Mouse (Mus musculus): Measurements from ENCODE around the gene Arrdc1. TPM values are rescaled to one million over a fixed set of nuclear protein-coding genes. Genes with fewer than 3 reads are reported as not detected.

Arrdc1 gene
- total and polyA plus RNA-seq, 3 experiments: 4.5 to 27.1 (median 5.7) TPM

GRCm38 (mm10) chr2:24927810-24928479 lies 7.1 kb downstream of the Arrdc1 start:
- intact Hi-C loops (cut with DNase I): no loop called here
- H3K79me2 ChIP-seq (replicated peaks; ENCODE audit: control insufficient read depth, insufficient read depth, low read length): no peaks in the 10 kb centered on the region
- peaks cover 8% of the 10 kb centered on the region for H3K4me1 ChIP-seq (ENCODE audit: control insufficient read depth, insufficient read depth, low read length)
- no peak for DNase-seq
- H3K27me3 ChIP-seq (ENCODE audit: control insufficient read depth, insufficient read depth, low read length): no peaks in the 10 kb centered on the region
- no peaks in the 10 kb centered on the region for H3K36me3 ChIP-seq (ENCODE audit: control insufficient read depth, insufficient read depth, low read length)
- TF ChIP-seq CTCF (IDR thresholded peaks at IDR 0.05): no peak
- TF ChIP-seq POLR2A (IDR thresholded peaks at IDR 0.05; ENCODE audit: insufficient read depth, low read depth, low read length): no peak
- no peak for TF ChIP-seq EP300 (IDR thresholded peaks at IDR 0.05; ENCODE audit: insufficient read depth, low read depth, low read length)
- H3K4me3 ChIP-seq: no peak overlapping the region
- 44% methylated on average over 4 of the region's 4 CpGs for WGBS
- 0 out of 2 replicates have a peak overlapping the region, but pooled peaks have one; percentile 5 for H3K27ac ChIP-seq
- H3K9ac ChIP-seq (ENCODE audit: low read depth, low read length): no peak overlapping the region

- 51% methylated on average over 7 of the region's 7 CpGs for WGBS
- Histone ChIP-seq H3K36me3 (ENCODE audit: control insufficient read depth, insufficient read depth, low read length) (no peaks in the 10 kb centered on the region), H3K9ac (ENCODE audit: low read depth, low read length) (no peak overlapping the region), H3K4me3 (no peak overlapping the region), H3K4me1 (ENCODE audit: control insufficient read depth, insufficient read depth, low read length) (peaks cover 8% of the 10 kb centered on the region), H3K79me2 (replicated peaks; ENCODE audit: control insufficient read depth, insufficient read depth, low read length) (no peaks in the 10 kb centered on the region), H3K27me3 (ENCODE audit: control insufficient read depth, insufficient read depth, low read length) (no peaks in the 10 kb centered on the region), H3K27ac (no peak overlapping the region; the same call in 1 of the 2 replicates)
- TF ChIP-seq POLR2A (IDR thresholded peaks at IDR 0.05; ENCODE audit: insufficient read depth, low read depth, low read length): no peak
- peak in 1 of 2 experiments; percentile 23 for DNase-seq
- intact Hi-C loops (cut with DNase I): no loop called here
These were observed 8.1 kb downstream of the Arrdc1 start for GRCm38 (mm10) chr2:24926965-24927358.

DNA sequence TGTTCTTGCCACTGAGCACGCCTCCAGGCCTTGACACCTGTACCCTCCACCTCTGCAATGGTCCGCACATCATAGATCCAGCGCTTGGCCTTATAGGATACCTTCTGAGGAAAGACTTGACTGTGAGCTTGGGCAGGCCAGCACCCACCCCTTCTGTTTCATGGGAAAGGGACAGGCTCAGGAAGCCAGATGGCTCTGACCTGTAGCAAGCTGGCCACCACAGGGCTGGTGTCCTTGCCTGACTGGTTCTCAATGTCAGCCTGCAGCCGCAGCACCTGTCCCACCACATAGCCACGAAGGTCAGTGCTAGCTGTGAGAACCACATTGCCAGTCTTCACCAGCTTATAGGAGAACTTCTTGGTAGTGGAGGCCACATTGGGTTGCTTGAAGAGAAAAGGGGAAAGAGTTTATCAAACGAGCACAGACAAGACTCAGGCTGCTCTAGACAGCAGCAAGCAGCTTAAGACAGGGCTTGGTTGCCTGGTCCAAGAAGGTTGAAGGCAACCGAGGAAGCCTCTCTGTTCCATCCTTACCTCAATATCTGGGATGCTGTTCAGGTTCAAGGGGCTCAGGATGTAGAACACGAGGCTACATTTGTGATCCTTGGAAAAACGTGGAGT lies 8.6 kb downstream of the Arrdc1 start:
- H3K4me1 ChIP-seq (ENCODE audit: control insufficient read depth, insufficient read depth, low read length): peaks cover 8% of the 10 kb centered on the region
- no peak for DNase-seq
- no peak overlapping the region for H3K4me3 ChIP-seq
- H3K27me3 ChIP-seq (ENCODE audit: control insufficient read depth, insufficient read depth, low read length): no peaks in the 10 kb centered on the region
- H3K27ac ChIP-seq: no peak overlapping the region; the same call in 1 of the 2 replicates
- intact Hi-C loops (cut with DNase I): no loop called here
- H3K36me3 ChIP-seq (ENCODE audit: control insufficient read depth, insufficient read depth, low read length): no peaks in the 10 kb centered on the region
- TF ChIP-seq POLR2A (IDR thresholded peaks at IDR 0.05; ENCODE audit: insufficient read depth, low read depth, low read length): no peak
- no peak for TF ChIP-seq EP300 (IDR thresholded peaks at IDR 0.05; ENCODE audit: insufficient read depth, low read depth, low read length)
- TF ChIP-seq CTCF (IDR thresholded peaks at IDR 0.05): no peak
- H3K79me2 ChIP-seq (replicated peaks; ENCODE audit: control insufficient read depth, insufficient read depth, low read length): no peaks in the 10 kb centered on the region
- no peak overlapping the region for H3K9ac ChIP-seq (ENCODE audit: low read depth, low read length)
- 79% methylated on average over 9 of the region's 9 CpGs for whole genome bisulfite sequencing

DNA sequence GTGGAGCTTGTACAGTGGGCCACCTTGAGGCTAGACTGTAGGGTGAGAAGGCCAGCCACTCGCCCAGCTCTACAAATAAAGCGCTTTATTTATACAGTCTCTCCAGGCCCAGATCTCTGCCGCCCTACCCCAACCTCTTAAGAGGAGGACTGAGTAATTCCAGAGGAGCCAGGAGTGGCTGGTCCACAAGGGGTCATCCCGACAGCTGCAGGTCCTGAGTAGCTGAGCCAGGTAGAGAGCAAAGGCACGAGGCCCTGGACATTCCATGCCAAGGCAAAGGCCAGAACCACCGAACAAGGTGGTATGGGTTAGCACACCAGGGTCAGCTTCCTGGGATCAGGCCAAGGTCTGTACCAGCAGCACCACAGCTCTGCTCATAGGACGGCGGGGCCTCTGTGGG lies 9.8 kb downstream of the Arrdc1 start:
- Histone ChIP-seq H3K4me3 (no peak overlapping the region), H3K9ac (ENCODE audit: low read depth, low read length) (no peak overlapping the region), H3K79me2 (replicated peaks; ENCODE audit: control insufficient read depth, insufficient read depth, low read length) (no peaks in the 10 kb centered on the region), H3K27ac (no peak overlapping the region), H3K4me1 (ENCODE audit: control insufficient read depth, insufficient read depth, low read length) (peaks cover 8% of the 10 kb centered on the region), H3K36me3 (ENCODE audit: control insufficient read depth, insufficient read depth, low read length) (no peaks in the 10 kb centered on the region), H3K27me3 (ENCODE audit: control insufficient read depth, insufficient read depth, low read length) (no peaks in the 10 kb centered on the region)
- 91% methylated on average over 8 of the region's 8 CpGs for WGBS
- TF ChIP-seq EP300 (IDR thresholded peaks at IDR 0.05; ENCODE audit: insufficient read depth, low read depth, low read length) (no peak), CTCF (IDR thresholded peaks at IDR 0.05) (no peak), POLR2A (IDR thresholded peaks at IDR 0.05; ENCODE audit: insufficient read depth, low read depth, low read length) (no peak)
- no peak for DNase-seq
- intact Hi-C loops (cut with DNase I): no loop called here

- peak; percentile 65 for TF ChIP-seq CTCF (IDR thresholded peaks at IDR 0.05)
- TF ChIP-seq EP300 (IDR thresholded peaks at IDR 0.05; ENCODE audit: insufficient read depth, low read depth, low read length): no peak
- no peak for DNase-seq
- no peaks in the 10 kb centered on the region for H3K79me2 ChIP-seq (replicated peaks; ENCODE audit: control insufficient read depth, insufficient read depth, low read length)
- intact Hi-C loops (cut with DNase I): no loop called here
- 31% methylated on average over 2 of the region's 2 CpGs for WGBS
- H3K4me1 ChIP-seq (ENCODE audit: control insufficient read depth, insufficient read depth, low read length): peaks cover 8% of the 10 kb centered on the region
- no peaks in the 10 kb centered on the region for H3K27me3 ChIP-seq (ENCODE audit: control insufficient read depth, insufficient read depth, low read length)
- H3K9ac ChIP-seq (ENCODE audit: low read depth, low read length): no peak overlapping the region
- no peak overlapping the region for H3K4me3 ChIP-seq
- H3K36me3 ChIP-seq (ENCODE audit: control insufficient read depth, insufficient read depth, low read length): no peaks in the 10 kb centered on the region
- H3K27ac ChIP-seq: no peak overlapping the region
These were observed 11.5 kb downstream of the Arrdc1 start for GRCm38 (mm10) chr2:24923561-24923960.

DNA sequence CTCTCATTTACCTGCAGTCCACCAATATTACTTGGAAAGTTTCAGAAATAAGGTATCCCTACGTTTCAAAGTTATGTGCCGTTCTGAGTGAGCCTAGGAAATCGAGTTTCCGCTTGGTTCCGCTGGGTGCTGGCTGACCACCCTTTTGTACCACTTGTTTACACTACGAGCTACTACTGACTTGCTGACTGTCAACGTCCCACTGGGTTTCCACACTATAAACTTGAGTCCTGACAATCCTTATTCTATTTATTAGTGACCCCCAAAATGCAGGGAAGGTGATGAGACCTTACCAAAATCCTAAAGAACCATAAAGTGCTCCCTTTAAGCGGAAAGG lies 15.2 kb downstream of the Arrdc1 start:
- Histone ChIP-seq H3K36me3 (ENCODE audit: control insufficient read depth, insufficient read depth, low read length) (peaks cover 7% of the 10 kb centered on the region; the same call in 1 of the 2 replicates), H3K79me2 (replicated peaks; ENCODE audit: control insufficient read depth, insufficient read depth, low read length) (peaks cover 1% of the 10 kb centered on the region; the same call in 1 of the 2 replicates), H3K9ac (ENCODE audit: low read depth, low read length) (peak overlapping the region; percentile 64), H3K4me1 (ENCODE audit: control insufficient read depth, insufficient read depth, low read length) (peaks cover 5% of the 10 kb centered on the region), H3K4me3 (peak overlapping the region; percentile 48), H3K27ac (peak overlapping the region; percentile 91), H3K27me3 (ENCODE audit: control insufficient read depth, insufficient read depth, low read length) (no peaks in the 10 kb centered on the region)
- TF ChIP-seq POLR2A (IDR thresholded peaks at IDR 0.05; ENCODE audit: insufficient read depth, low read depth, low read length) (no peak), EP300 (IDR thresholded peaks at IDR 0.05; ENCODE audit: insufficient read depth, low read depth, low read length) (no peak), CTCF (IDR thresholded peaks at IDR 0.05) (no peak)
- 10% methylated on average over 8 of the region's 8 CpGs for WGBS
- DNase-seq: no peak
- intact Hi-C loops (cut with DNase I): no loop called here
